Mouse (Mus musculus) lung, postnatal 0 days (tissue): ENCODE measurements around the gene Rint1. TPM values are rescaled to one million over a fixed set of nuclear protein-coding genes. Genes with fewer than 3 reads are reported as not detected.
A peak's percentile ranks its signal among the peaks of the same experiment; 100 is the strongest.
"Not testable (repeated sequence)": the region's sequence is repeated elsewhere in the genome, so short reads cannot be mapped to it uniquely, and the experiment has no call there.

Experiments used
- ATAC-seq: fragments of 200-750 bp; cut with Nextera tagmentation; 2 replicates; pipeline ENCODE4 v1.8.0; 2017; ENCODE audit warnings: moderate library complexity
- DNase-seq: peaks from one replicate; pipeline ENCODE4 v3.0.0-alpha.2; 2016; ENCODE audit warnings: low spot score
- H3K27ac ChIP-seq: fragments of 300-500 bp; sonication (generic); 2 replicates; pipeline ENCODE4 v1.5.1; 2014; ENCODE audit warnings: antibody characterized with exemption, mild to moderate bottlenecking, low read length, mixed read lengths
- H3K27me3 ChIP-seq: fragments of 300-500 bp; sonication (generic); replicated peaks from 2 replicates; pipeline ENCODE4 v1.6.1; 2014; ENCODE audit warnings: low read length, mixed read lengths; ENCODE audit not compliant: insufficient read depth
- H3K36me3 ChIP-seq: fragments of 300-500 bp; sonication (generic); 2 replicates; pipeline ENCODE4 v1.6.1; 2014; ENCODE audit warnings: low read length, mixed read lengths; ENCODE audit not compliant: insufficient read depth
- H3K4me1 ChIP-seq: fragments of 300-500 bp; sonication (generic); 2 replicates; pipeline ENCODE4 v1.6.1; 2014; ENCODE audit warnings: antibody characterized with exemption, low read depth, low read length, mixed read lengths; ENCODE audit not compliant: insufficient read depth
- H3K4me2 ChIP-seq: fragments of 300-500 bp; sonication (generic); replicated peaks from 2 replicates; pipeline ENCODE4 v1.6.1; 2014; ENCODE audit warnings: low read depth, mild to moderate bottlenecking, low read length, moderate library complexity, mixed read lengths
- H3K4me3 ChIP-seq: fragments of 300-500 bp; sonication (generic); 2 replicates; pipeline ENCODE4 v1.5.1; 2014; ENCODE audit warnings: low read depth, low read length
- H3K9ac ChIP-seq: fragments of 300-500 bp; sonication (generic); replicated peaks from 2 replicates; pipeline ENCODE4 v1.6.1; 2014; ENCODE audit warnings: low read depth, mild to moderate bottlenecking
- H3K9me3 ChIP-seq: fragments of 300-500 bp; sonication (generic); 2 replicates; pipeline ENCODE4 v1.6.1; 2016; ENCODE audit warnings: low read length, mixed read lengths
- CTCF ChIP-seq: IDR thresholded peaks from 2 replicates; pipeline ENCODE4 v1.5.1; 2016; ENCODE audit warnings: antibody characterized with exemption, mild to moderate bottlenecking
- EP300 ChIP-seq: IDR thresholded peaks from 2 replicates; pipeline ENCODE4 v1.6.1; 2016; ENCODE audit warnings: antibody characterized with exemption, mild to moderate bottlenecking, control low read depth
- WGBS: fragments of 180-500 bp; shearing (Covaris S2); extraction: QIAGEN DNeasy Blood & Tissue Kit; methylation state at CpG from one replicate; pipeline ENCODE4 v1.1.7; 2014; 5-methylcytosine and 5-hydroxymethylcytosine counted together
- polyA plus RNA-seq: library from polyadenylated mRNA; unstranded; fragments of >200 nt; fragmentation: Nextera tagmentation; extraction: Ambion mirVana; gene quantifications from 2 replicates; pipeline ENCODE4 v1.2.1, GENCODE M21; 2015

The Rint1 gene
- polyA plus RNA-seq, 1 experiment from 2014 or later = 19.7 TPM

DNA sequence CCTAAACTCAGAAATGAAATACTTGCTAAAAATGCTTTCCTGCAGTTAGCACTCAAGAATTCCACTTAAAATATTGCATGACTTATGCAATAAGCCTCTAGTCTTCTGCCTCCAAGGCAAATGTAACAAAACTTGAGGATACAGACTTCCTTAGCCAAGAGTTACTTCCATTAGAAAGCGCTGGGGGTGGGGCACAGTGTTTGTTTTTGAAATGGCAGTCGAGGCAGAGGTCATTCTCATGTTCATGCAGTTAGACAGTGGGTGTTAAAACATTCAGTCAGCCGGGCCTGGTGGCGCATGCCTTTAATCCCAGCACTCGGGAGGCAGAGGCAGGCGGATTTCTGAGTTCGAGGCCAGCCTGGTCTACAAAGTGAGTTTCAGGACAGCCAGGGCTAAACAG is 50.6 kb downstream of the Rint1 start:
- Histone ChIP-seq H3K4me2 (no peak overlapping the region), H3K9me3 (no peaks in the 10 kb centered on the region), H3K27me3 (no peaks in the 10 kb centered on the region), H3K4me3 (no peak overlapping the region), H3K4me1 (peaks cover 4% of the 10 kb centered on the region; the same call in 1 of the 2 replicates), H3K36me3 (no peaks in the 10 kb centered on the region), H3K9ac (no peak overlapping the region), H3K27ac (no peak overlapping the region)
- no peak for ATAC-seq
- TF ChIP-seq CTCF (no peak), EP300 (no peak)
- WGBS = 78% methylated on average over 7 of the region's 7 CpGs
- no peak for DNase-seq

DNA sequence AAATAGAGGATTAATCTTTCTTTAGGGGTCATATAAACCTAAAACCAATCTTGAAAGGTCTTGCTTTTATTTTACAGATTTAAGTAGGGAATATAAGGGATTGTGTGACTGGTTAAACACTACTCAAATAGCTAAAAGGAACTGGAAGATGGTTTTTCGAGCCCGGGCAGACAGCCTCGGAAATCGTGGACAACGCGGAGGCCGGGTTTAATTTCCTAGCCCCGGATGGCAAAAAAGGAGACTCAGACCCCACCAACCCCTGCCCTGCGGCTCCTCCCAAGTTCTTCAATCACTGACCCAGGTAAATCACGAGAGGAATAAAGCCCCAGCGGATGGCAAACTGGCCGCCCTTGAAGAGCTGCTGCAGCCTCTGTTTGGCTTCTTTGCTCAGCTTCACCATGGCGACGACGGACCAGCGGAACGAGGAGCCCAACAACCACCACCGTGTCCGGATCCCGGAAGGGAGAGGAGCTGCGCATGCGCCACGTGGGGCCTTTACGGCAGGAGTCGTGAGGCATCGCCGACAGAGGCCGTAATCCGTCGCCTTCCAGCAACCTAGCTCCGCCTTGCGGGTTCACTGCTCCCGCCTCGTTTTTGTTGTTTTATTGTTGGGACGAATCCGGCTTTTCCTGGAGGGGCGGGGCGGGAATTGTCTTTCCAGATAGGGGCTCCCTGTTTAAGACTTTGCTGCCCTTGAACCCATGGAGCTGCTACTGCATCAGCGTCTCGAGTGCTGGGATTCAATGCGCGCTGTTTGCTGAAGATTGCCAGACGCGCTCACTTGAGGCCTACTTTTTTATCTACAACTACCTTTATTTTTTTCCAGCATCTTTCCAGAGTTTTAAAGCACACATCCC is 56.4 kb downstream of the Rint1 start, which contains the start of gene Tomm7:
Gene Tomm7 (minus strand): TSS at position 488 of the 857 bp plus-strand sequence.
- WGBS = under 1% methylated on average over 44 of the region's 44 CpGs
- Histone ChIP-seq H3K9me3 (no peaks in the 10 kb centered on the region), H3K4me3 (peak within 1 kb of the TSS; percentile 43), H3K4me2 (peak within 1 kb of the TSS; percentile 57), H3K36me3 (no peaks in the 10 kb centered on the region), H3K27ac (peak within 1 kb of the TSS; percentile 89), H3K4me1 (peaks cover 7% of the 10 kb centered on the region; the same call in 1 of the 2 replicates), H3K9ac (peak within 1 kb of the TSS; percentile 70), H3K27me3 (no peaks in the 10 kb centered on the region)
- ATAC-seq (peak; percentile 98), DNase-seq (peak; percentile 99)
- peak; percentile 34; the same call in 1 of the 2 replicates for TF ChIP-seq EP300
- TF ChIP-seq CTCF = peak; percentile 51

DNA sequence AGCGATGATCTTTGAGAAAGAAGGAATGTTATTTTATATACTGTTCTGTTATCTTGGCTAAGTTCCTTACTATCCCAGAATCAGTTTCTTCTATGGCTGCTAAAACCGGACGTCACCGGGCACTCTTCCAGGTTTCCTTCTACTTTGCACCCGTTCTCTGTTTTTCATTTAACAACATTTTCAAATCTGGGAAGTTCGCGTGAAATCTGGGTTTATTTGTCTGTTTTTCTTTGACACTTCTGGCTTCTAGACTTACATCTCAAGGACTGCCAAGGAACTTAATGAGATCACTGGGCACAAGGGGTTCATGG is 57.0 kb downstream of the Rint1 start:
- H3K4me1 ChIP-seq = peaks cover 7% of the 10 kb centered on the region; the same call in 1 of the 2 replicates
- peak overlapping the region; percentile 57 for H3K4me2 ChIP-seq
- no peaks in the 10 kb centered on the region for H3K36me3 ChIP-seq
- H3K4me3 ChIP-seq = peak overlapping the region; percentile 43
- peak overlapping the region; percentile 70 for H3K9ac ChIP-seq
- ATAC-seq (peak; percentile 34), DNase-seq (peak; percentile 85)
- 15% methylated on average over 7 of the region's 7 CpGs for WGBS
- H3K9me3 ChIP-seq = no peaks in the 10 kb centered on the region
- TF ChIP-seq EP300 = no peak; the same call in 1 of the 2 replicates
- no peak for TF ChIP-seq CTCF
- H3K27ac ChIP-seq = peak overlapping the region; percentile 89
- H3K27me3 ChIP-seq = no peaks in the 10 kb centered on the region

DNA sequence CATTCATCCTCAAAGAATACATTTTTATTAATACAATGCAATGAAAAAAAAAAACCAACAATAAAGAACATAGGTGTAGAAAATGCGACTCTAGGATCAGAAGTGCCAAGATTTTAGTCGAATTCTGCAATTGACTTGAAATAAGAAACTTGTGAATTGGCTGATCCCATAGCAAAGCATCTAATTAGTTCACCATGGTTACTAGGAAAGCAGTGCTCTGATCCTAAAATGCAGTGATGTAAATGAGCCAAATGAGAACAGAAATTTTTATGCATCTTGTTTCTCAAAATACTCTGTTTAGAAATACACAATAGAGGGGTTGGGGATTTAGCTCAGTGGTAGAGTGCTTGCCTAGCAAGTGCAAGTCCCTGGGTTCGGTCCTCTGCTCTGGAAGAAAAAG is 57.6 kb downstream of the Rint1 start:
- H3K9ac ChIP-seq = no peak overlapping the region
- 88% methylated on average over 3 of the region's 3 CpGs for WGBS
- H3K27me3 ChIP-seq = no peaks in the 10 kb centered on the region
- H3K36me3 ChIP-seq = no peaks in the 10 kb centered on the region
- no peak overlapping the region for H3K4me2 ChIP-seq
- DNase-seq = no peak
- H3K4me3 ChIP-seq = no peak overlapping the region
- no peaks in the 10 kb centered on the region for H3K9me3 ChIP-seq
- TF ChIP-seq EP300 (no peak), CTCF (no peak)
- ATAC-seq = no peak
- H3K4me1 ChIP-seq = peaks cover 7% of the 10 kb centered on the region; the same call in 1 of the 2 replicates
- H3K27ac ChIP-seq = peak overlapping the region; percentile 89

DNA sequence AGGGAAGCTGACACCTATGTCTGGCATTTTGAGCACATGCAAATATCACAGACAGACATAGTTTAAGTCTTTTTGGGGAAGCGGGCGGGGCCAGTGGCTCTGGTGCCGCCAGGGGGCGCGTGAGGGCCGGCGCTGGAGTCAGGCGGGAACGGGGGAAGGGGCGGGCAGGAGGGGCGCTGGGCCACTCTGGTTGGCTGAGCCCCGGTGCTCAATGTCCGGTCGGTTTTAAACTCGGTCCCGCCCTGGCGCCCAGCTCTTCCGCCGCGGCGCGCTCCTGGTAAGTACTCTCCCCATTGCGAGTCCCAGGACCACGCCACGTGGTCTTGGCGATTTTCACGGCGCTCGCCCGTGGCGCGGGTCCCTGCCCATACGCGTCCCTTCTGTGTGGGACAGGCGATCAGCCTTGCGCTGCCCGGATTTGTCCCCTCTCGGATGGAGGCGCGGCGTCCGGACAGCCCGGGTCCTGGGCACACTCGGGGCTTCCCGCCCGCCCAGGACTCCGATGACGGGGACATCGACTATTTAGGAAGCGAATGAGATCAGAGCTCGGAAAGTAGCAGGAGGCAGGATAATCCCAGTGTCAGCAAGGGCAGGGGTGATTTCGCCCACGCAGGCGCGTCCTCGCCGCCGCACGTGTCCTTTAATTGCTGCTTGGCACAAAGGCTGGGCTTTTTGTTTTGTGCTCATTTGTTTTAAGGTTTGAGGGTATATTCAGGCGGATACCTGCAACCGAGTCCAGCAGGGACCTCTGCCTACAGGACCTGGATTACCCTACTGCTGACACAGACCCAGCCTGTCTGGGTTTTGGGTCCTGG is 63.0 kb downstream of the Rint1 start:
- H3K4me2 ChIP-seq = peak overlapping the region; percentile 67
- peak; percentile 99 for ATAC-seq
- no peaks in the 10 kb centered on the region for H3K27me3 ChIP-seq
- TF ChIP-seq EP300 (no peak), CTCF (peak; percentile 81)
- H3K27ac ChIP-seq = peak overlapping the region; percentile 72; the same call in 1 of the 2 replicates
- H3K4me3 ChIP-seq = peak overlapping the region; percentile 74
- H3K9me3 ChIP-seq = no peaks in the 10 kb centered on the region
- no peaks in the 10 kb centered on the region for H3K4me1 ChIP-seq
- DNase-seq = peak; percentile 87
- under 1% methylated on average over 58 of the region's 61 CpGs for WGBS
- H3K9ac ChIP-seq = peak overlapping the region; percentile 62
- no peaks in the 10 kb centered on the region for H3K36me3 ChIP-seq

DNA sequence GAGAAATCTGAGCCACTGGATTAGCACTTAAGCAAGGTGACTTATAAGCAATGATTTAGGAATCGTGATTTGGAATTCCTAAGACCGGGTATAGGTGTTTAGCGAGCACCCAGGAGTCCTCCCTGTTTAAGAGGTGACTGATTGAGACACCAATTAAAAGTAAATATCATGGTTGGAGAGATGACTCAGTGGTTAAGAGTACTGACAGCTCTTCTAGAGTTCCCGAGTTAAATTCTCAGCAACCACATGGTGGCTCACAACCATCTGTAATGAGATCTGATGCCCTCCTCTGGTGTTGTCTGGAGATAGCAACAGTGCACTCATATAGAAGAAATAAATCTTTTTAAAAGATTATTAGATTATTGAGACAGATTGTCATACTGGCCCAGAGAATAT is 63.6 kb downstream of the Rint1 start:
- WGBS = 5% methylated on average over 4 of the region's 4 CpGs
- peak; percentile 0; the same call in 1 of the 2 replicates for ATAC-seq
- peak; percentile 46 for TF ChIP-seq CTCF
- DNase-seq, H3K36me3 ChIP-seq, H3K4me1 ChIP-seq, H3K27me3 ChIP-seq, H3K9me3 ChIP-seq: not testable (repeated sequence)
- Histone ChIP-seq H3K27ac (peak overlapping the region; percentile 72; the same call in 1 of the 2 replicates), H3K4me2 (peak overlapping the region; percentile 67), H3K9ac (peak overlapping the region; percentile 62), H3K4me3 (peak overlapping the region; percentile 74)
